Mouse (Mus musculus) frontal cortex, adult 2 months (tissue): Measurements from ENCODE around the gene Il27ra. TPM values are rescaled to one million over a fixed set of nuclear protein-coding genes. Genes with fewer than 3 reads are reported as not detected.

Experiments
- DNase-seq, 2 experiments: peaks; one replicate each; pipeline ENCODE4 v3.0.0; 2022; ENCODE audit warnings: low spot score in 1 of 2; ENCODE audit errors: extremely low spot score in 1 of 2
- polyA plus RNA-seq: library from polyadenylated mRNA; depleted of rRNA; stranded (reverse); fragments of >200 nt; gene quantifications from 2 replicates; pipeline ENCODE4 v1.2.3, GENCODE M21; 2012; rRNA removed

The Il27ra gene
- polyA plus RNA-seq: 0.40 and 0.42 TPM in 2 replicates

DNA sequence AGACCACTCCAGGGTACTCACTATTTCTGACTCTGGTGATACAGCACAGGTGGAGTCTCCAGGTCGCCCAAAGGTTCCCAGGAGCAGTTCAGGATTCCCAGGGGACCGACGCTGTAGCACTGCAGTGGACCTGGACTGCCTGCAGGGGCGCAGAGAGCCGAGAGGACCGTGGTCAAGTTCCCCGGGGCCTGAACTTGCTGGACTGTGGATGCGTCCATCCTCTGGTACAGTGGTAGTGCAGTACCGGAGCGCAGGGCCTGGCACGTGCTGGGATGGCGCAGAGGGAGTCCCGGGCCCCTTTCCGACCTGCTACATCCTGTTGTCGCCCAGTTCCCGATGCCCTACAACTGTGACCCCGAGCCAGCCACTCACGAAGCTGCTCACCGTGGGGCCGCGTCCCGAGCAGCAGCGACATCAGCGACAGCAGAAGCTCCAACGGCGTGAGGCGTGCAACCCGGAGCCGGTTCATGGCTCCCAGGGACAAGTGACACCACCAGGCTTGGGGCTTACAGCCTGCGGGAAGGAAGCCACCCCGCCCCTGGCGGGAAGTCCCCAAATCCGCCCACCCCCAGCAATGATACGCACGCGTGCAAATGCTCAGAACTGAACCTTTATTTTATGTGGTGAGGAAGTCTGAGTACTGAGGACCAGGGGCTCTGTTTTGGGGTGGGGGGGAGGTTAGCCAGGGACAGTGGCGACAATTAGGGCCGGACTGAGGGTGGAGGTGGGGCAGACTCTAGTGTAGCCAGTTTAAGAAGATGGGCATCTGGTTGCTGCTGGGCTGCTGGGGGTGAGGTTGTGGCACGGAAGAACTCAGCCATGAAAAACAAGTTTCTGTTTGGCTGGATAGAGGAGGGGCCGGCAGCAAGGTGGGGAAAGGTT, at the start of gene Il27ra:
Gene Il27ra, minus strand, starts transcription at position 524 of the 882 bp plus-strand sequence.
- DNase-seq: no peak

- DNase-seq: no peak
Observed at GRCm38 (mm10) chr8:84090585-84090984, 48.2 kb upstream of the Il27ra start.

- DNase-seq: no peak
Observed at GRCm38 (mm10) chr8:84089277-84089676, 46.9 kb upstream of the Il27ra start.

- no peak for DNase-seq
Observed at GRCm38 (mm10) chr8:84087821-84088220, 45.4 kb upstream of the Il27ra start.

GRCm38 (mm10) chr8:84087156-84087555, 44.8 kb upstream of the Il27ra start:
- DNase-seq: no peak

- DNase-seq: no peak
Observed at GRCm38 (mm10) chr8:84084341-84085115, 42.1 kb upstream of the Il27ra start.

- DNase-seq: no peak
Observed at GRCm38 (mm10) chr8:84083829-84084241, 41.4 kb upstream of the Il27ra start.

DNA sequence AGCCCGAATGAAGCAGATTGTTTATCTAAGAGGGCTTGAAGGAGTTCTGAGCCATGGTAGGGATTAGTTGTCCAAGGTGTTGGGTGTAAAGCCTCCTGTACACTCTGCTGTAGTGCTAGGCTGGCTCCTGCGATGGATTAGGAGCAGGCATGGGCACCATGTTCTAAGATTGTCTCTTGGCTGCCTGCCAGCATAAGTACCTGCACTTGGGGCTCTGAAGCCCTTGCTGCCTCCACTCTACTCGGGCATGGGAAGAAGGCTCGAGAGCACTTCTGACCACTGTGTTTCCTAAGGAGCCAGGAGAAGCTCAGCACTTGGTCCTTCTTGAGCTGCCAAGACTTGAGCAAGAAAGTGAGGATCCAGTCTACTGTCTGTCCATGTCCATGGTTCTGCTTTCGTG, 36.8 kb upstream of the Il27ra start:
- no peak for DNase-seq

DNA sequence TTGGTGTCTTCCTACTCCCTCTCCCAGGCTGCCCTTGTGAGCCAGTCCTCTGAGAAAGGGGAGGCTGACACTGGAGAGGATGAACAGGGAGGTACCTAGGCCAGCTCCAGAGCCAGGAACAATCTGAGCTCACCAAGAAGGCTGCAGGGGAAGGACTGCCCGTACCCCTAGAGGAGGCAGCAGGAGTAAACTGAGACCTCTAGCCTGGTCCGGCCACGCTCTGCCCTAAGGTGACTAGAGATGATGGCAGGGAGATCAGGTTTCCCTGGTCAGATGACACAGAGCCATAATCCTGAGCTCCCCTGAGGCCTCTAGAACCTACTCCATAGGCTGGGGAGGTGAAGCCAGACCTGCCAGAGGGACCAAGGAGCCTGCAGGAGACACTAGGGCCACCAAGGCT, 34.5 kb upstream of the Il27ra start:
- no peak for DNase-seq

GRCm38 (mm10) chr8:84076412-84076811, 34.0 kb upstream of the Il27ra start:
- DNase-seq: no peak

GRCm38 (mm10) chr8:84073230-84073976, 31.0 kb upstream of the Il27ra start:
- DNase-seq: peak in 1 of 2 experiments; percentile 47

GRCm38 (mm10) chr8:84072321-84072720, 29.9 kb upstream of the Il27ra start:
- DNase-seq: no peak

DNA sequence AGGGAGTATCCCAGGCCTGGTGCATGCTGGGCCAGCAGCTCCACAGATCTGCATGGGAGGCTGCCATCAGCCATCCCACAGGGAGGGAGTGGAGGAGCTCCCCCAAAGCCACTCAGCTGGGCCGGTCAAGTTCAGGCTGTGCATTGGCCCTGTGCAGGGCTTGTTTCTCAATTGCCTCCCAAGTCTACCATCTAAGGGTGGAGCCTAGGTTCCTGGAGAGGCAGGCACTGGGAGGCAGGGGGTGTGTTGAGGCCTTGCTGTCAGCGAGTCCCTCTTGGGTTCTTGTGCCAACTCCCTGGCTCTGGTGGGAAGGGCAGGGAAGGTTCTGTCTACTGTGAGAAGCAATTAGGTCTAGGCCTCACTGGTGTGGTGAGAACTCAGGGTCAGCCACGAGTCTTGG, 29.5 kb upstream of the Il27ra start:
- no peak for DNase-seq

DNA sequence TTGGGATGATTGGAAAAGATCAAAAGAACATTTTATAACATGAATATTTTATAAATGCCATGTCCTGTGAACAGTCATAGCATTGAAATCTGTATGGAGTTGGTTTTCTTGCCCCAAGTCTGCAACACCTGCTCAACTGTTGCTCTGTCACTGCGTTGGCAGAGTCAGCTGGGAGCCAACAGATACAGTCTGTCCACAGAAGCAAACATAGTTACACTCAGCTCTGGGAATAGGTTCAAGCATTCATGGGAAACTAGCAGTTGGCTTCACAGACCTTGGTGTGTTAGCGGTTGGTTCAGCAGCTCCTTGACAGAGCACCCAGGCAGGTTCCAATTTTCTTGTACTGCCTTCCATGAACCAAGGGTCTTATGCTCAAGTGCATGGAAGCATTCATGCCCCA, 28.3 kb upstream of the Il27ra start:
- peak; percentile 73 to 76 for DNase-seq

- DNase-seq: no peak
Observed at GRCm38 (mm10) chr8:84070241-84070640, 27.9 kb upstream of the Il27ra start.

GRCm38 (mm10) chr8:84069750-84070149, 27.4 kb upstream of the Il27ra start:
- no peak for DNase-seq

DNA sequence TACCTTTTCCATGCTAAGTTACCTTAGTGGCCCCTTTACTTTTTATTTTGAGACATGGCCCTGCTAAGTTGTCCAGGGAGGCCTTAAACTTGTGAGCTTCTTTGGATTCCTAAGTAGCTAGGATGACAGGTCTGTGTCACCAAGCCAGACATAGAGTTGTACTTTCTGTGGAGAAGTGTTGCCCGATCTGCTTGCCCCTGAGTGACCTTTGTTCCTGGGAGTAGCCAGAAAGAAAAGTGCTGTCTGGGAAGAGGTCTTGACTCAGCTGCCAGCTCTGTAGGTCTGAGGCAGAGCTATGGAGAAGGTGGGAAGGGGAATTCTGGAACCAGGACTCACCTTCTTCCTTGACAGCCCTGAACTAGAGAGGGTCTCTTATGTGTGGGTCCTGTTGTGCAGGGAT, 26.8 kb upstream of the Il27ra start:
- DNase-seq: no peak

DNA sequence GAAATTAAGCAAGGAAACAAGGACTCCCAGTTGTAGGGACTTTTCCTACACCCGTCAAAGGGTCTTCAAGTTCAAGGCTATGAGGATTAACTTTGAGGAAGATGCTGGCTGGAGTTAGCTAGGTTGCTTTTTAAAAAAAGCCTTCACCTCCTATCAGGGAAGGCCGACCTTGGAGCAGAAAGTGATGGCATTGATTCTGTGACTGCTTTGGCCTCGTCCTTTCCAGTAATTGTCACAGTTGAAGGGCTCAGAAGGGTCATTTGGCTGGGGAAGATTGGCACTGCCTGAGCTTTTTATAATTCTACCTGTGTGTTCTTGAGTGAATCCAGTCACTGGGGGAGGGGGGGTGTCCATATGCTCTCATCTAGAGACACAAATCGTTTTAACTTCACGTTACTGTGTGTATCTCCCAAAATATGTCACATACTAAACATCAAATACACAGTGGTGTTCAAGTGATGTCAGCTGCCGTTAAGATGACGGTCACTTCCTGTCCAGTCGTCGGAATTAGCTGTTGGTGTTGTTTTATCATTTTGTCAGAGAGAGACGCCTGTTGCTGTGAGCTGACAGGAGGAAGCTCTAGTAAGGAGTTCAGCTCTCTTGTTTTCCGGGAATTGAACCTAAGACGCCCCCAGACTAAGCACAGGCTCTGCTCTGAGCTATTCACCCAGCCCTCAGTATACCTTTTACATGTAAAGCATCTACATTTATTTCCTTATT, 26.1 kb upstream of the Il27ra start:
- no peak for DNase-seq

DNA sequence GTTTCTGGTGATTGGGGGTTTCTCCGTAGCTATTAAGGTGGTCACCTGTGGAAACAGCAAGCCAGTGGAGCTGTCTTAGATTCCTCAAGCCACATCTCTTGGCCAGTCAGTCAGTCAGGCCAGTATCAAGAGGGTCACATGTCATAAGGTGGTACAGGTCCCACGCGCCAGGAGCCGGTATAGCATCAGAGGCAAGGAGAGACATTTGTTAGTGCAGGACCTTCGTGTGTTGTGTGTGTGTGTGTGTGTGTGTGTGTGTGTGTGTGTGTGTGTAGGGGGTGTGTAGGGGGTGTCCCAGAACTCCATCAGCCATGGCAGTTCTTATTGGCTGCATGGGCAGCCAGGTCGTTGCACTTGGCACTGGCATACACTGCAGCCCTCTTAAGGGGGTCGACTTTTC, 25.5 kb upstream of the Il27ra start:
- no peak for DNase-seq

- DNase-seq: peak; percentile 85 to 96
Observed at GRCm38 (mm10) chr8:84067047-84067573, 24.7 kb upstream of the Il27ra start.
